Mouse (Mus musculus): Measurements from ENCODE around the gene Med19.

The Med19 gene

GRCm38 (mm10) chr2:84677968-84678880, at the start of gene Med19, which contains the start of gene Gm28635:
TSS of gene Med19 (plus strand) at chr2:84678402.
TSS of gene Gm28635 (minus strand) at chr2:84678041.
- DNase-seq: peak; percentile 92

DNA sequence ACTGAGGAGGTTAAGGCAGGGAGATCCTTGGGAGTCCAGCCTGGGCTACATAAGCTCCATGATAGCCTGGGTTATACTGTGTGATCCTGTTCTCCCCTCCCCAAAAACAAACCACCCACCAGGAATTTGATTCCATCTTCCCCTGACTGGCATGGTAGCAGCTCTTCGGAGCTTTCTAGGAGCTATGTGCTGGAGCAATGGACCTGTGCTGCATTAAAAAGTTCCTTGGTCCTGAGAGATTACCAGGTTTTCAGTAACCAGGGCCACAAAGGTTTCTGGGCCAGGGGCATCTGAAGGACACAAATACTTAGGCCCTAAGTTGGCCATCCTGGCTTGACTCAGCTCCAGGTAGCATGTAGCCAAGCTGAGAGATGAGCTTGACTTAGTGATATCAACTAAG, 46.2 kb upstream of the Med19 start:
- no peak for DNase-seq

DNA sequence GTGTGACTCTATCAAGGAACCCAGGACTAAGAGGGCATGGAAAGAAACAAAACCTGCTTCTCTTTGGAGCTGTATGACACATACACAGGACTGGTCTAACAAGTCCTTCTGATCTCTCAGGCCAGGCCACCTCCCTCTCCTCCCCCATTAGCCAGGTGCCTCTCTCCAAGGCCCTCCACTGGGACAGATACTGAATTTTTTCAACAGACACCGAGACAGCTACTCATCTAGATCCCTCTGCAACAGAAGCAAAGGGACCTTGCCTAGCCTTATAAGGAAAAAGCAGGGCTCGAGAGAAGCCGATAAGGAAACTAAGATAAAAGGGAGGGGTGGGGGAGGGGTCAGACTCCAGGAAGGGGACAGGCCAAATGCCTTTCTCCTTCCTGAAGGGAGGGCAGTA, 45.2 kb upstream of the Med19 start:
- DNase-seq: peak; percentile 47

GRCm38 (mm10) chr2:84634006-84634405, 44.2 kb upstream of the Med19 start:
- DNase-seq: no peak

GRCm38 (mm10) chr2:84634934-84635482, 43.2 kb upstream of the Med19 start:
- DNase-seq: no peak

- peak; percentile 94 for DNase-seq
Observed at GRCm38 (mm10) chr2:84635611-84636010, 42.6 kb upstream of the Med19 start.

GRCm38 (mm10) chr2:84636231-84636741, 41.9 kb upstream of the Med19 start:
- DNase-seq: peak; percentile 55

- peak; percentile 61 for DNase-seq
Observed at GRCm38 (mm10) chr2:84637452-84638165, 40.6 kb upstream of the Med19 start.

GRCm38 (mm10) chr2:84638428-84639220, 39.6 kb upstream of the Med19 start:
- no peak for DNase-seq

- no peak for DNase-seq
Observed at GRCm38 (mm10) chr2:84640833-84641232, 37.4 kb upstream of the Med19 start.

- DNase-seq: no peak
Observed at GRCm38 (mm10) chr2:84646138-84646537, 32.1 kb upstream of the Med19 start.

GRCm38 (mm10) chr2:84647051-84647568, 31.1 kb upstream of the Med19 start:
- no peak for DNase-seq

- DNase-seq: no peak
Observed at GRCm38 (mm10) chr2:84648369-84648768, 29.8 kb upstream of the Med19 start.

DNA sequence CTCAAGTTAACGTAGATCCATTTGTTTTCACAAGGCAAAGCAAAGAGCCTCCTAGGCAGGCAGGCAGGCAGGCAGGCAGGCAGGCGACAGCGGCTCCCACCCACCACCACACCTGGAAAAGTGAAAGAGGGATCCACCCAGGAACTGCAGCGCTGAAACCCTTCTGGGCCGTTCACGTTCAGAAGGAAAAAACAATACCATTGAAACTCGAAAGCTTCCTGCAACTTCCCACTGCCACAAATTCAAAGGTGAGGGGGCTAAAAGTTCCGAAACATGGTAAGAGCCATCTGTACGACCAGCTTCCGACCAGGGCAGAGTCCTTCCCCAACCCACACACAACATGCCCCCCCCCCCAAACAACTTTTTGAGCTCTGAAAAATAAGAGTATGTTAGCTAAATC, 28.5 kb upstream of the Med19 start:
- no peak for DNase-seq

- DNase-seq: peak; percentile 86
Observed at GRCm38 (mm10) chr2:84650464-84651195, 27.6 kb upstream of the Med19 start, which contains the start of gene Ctnnd1. TSS of gene Ctnnd1 (minus strand) at chr2:84650765.

- DNase-seq: no peak
Observed at GRCm38 (mm10) chr2:84653354-84653753, 24.8 kb upstream of the Med19 start.

DNA sequence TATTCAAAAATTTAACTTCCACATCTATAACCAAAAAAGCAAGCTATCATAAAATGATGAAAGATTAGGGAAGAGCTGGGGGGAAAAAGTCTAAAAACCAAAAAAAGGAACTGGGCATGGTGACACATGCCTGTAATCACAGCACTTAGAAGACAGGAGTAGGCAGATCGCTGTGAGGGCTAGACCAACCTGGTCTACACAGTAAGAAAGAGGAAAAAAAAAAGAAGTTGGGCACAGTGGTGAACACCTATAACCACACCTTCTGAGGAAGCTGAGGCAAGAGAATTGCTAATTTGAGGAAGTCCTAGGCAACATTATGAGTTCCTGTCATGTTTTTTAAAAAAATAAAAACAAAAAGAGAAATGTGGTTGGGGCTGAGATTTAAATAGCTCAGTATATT, 22.3 kb upstream of the Med19 start:
- DNase-seq: no peak

DNA sequence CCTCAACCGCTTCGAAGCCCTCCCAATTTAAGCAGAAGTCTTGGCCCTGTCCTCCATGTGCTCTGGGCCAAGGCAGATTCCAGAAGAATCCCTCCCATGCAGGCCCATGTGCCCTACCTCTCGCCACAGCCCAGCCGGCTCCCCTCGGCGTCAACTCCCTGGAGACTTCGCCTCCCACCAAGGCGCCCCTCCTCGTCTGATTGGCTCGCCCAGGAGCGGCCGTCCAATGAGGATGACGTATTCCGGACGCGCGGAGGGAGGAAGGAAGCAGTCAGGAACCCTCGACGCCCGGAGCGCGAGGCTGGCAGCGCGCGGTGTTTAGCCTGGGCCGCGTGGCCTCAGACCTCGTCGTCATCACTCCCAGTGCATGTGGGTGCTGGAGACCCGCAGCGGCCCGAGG, 19.4 kb upstream of the Med19 start, which contains the start of gene Btbd18:
TSS of gene Btbd18 (plus strand) at position 274 of the 400 bp plus-strand sequence.
- DNase-seq: no peak

- DNase-seq: peak; percentile 67
Observed at GRCm38 (mm10) chr2:84660253-84660652, 17.9 kb upstream of the Med19 start.

DNA sequence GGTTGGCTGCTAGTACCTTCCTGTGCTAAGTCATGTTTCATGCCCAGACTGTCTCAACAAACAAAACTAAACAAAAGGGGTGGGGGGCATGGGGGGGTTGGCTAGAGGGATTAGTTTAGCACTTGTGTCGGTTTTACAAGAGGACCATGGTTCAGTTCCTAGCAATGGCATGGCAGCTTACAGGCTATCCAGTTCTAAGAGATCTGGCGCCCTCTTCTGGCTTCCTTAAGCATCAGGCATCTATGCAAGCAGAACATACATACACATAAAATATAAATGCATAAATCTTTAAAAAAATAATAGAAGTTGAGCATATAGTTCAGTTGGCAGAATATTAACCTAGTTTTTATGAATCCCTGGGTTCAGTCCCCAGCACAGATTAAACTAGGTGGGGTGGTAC, 15.3 kb upstream of the Med19 start:
- DNase-seq: peak; percentile 70

- no peak for DNase-seq
Observed at GRCm38 (mm10) chr2:84666081-84666480, 12.1 kb upstream of the Med19 start.

Measured in lung, postnatal 14 days (tissue).